24 mouse cellular contexts compared by ENCODE assay signal in the genomic region with DNA sequence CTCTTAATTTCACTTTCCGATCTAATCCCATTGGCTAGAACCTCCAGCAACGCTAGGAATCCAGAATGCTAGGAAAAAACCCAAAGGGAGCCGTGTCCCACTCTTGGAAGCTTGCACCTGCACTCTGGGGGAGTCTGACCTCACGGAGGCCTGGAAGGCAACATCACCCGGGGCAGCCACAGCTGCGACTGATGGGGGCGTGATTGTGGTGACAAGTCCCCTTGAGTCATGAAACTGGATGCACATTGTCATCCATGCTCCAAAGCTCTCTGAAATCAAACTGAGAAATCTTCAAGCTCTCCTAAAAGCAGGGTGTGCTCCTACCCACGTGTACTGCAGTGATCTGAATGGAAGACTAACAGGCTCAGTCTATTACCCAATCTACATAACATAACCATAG. TPM values are rescaled to one million over a fixed set of nuclear protein-coding genes. Genes with fewer than 3 reads are reported as not detected.
DNase-seq lines count a peak whose midpoint lies in the region; ATAC-seq and TF ChIP-seq lines count a peak whose summit lies in the region.
"Had no signal": no experiment of that assay in that cellular context is flagged by ENCODE, and none has a peak within 500 bp of the region (broad histone marks: within the 10 kb centered on the region; RNA-seq: fewer than 3 reads in every experiment).

No protein-coding gene starts in this region.

- no peak for TF ChIP-seq EP300 in liver, postnatal 0 days (IDR thresholded peaks at IDR 0.05; ENCODE audit: low read depth)

- no peak for TF ChIP-seq CTCF in liver, postnatal 0 days (IDR thresholded peaks at IDR 0.05; ENCODE audit: low read depth)

- no peak for ATAC-seq in liver, postnatal 0 days
- no peak for ATAC-seq in liver, embryonic 11.5 days (replicated peaks; ENCODE audit: low FRiP score)
- no peak for ATAC-seq in midbrain, embryonic 11.5 days (ENCODE audit: low FRiP score)
- ATAC-seq: activated CD4-positive, CD25-positive, alpha-beta regulatory T cell, adult 4 months; forebrain, embryonic 13.5 days; forebrain, embryonic 16.5 days had no signal

- DNase-seq in heart, adult 11 months: peak; percentile 75
- DNase-seq in heart, postnatal 4 days: no peak
- DNase-seq in liver, postnatal 0 days: peak; percentile 8
- no peak for DNase-seq in liver, embryonic 11.5 days (ENCODE audit: low spot score)
- peak; percentile 2 for DNase-seq in testis, postnatal 14 days (ENCODE audit: low spot score)
- no peak for DNase-seq in testis, postnatal 10 days (ENCODE audit: low spot score)
- DNase-seq in midbrain, embryonic 11.5 days (ENCODE audit: low spot score, missing footprints): no peak
- DNase-seq: adrenal gland, adult 8-10 months; adrenal gland, postnatal 25 days; cerebellum, adult 18-20 months; cerebellum, adult 9-10 months; cerebellum, postnatal 14 days; gastrocnemius, postnatal 10 days; gastrocnemius, postnatal 36 days; heart, postnatal 14 days had no signal

- no peaks in the 10 kb centered on the region for H3K27me3 ChIP-seq in liver, postnatal 0 days (ENCODE audit: insufficient read depth, low read length)
- H3K27me3 ChIP-seq in liver, embryonic 11.5 days (replicated peaks; ENCODE audit: control insufficient read depth, insufficient read depth, low read length): no peaks in the 10 kb centered on the region
- no peaks in the 10 kb centered on the region for H3K27me3 ChIP-seq in midbrain, embryonic 11.5 days (ENCODE audit: control insufficient read depth, insufficient read depth, low read length)
- H3K27me3 ChIP-seq: forebrain, embryonic 13.5 days; heart, embryonic 13.5 days; hindbrain, embryonic 12.5 days; hindbrain, embryonic 15.5 days had no signal

- 59% methylated on average over 8 of the region's 8 CpGs for WGBS in liver, postnatal 0 days (ENCODE audit: insufficient replicate concordance)
- WGBS in liver, embryonic 11.5 days: 68% methylated on average over 8 of the region's 8 CpGs
- 77% methylated on average over 8 of the region's 8 CpGs for WGBS in midbrain, embryonic 11.5 days

- H3K9ac ChIP-seq in liver, postnatal 0 days (replicated peaks): no peak overlapping the region
- no peak overlapping the region for H3K9ac ChIP-seq in liver, embryonic 11.5 days (ENCODE audit: low read depth, low read length)
- no peak overlapping the region for H3K9ac ChIP-seq in midbrain, embryonic 11.5 days (ENCODE audit: low read length)
- H3K9ac ChIP-seq: forebrain, embryonic 13.5 days; heart, embryonic 13.5 days; hindbrain, embryonic 12.5 days; hindbrain, embryonic 15.5 days had no signal

- no peaks in the 10 kb centered on the region for H3K4me1 ChIP-seq in liver, postnatal 0 days (ENCODE audit: insufficient read depth)
- 0 out of 2 replicates have a peak, but pooled peaks cover 5% of the 10 kb centered on the region for H3K4me1 ChIP-seq in liver, embryonic 11.5 days (replicated peaks; ENCODE audit: control insufficient read depth, insufficient read depth, low read length)
- H3K4me1 ChIP-seq in midbrain, embryonic 11.5 days (ENCODE audit: control insufficient read depth, insufficient read depth, low read length): no peaks in the 10 kb centered on the region; the same call in 1 of the 2 replicates

- H3K27ac ChIP-seq in liver, postnatal 0 days (ENCODE audit: low read depth): no peak overlapping the region
- H3K27ac ChIP-seq in liver, embryonic 11.5 days (ENCODE audit: low read depth, low read length): no peak overlapping the region
- H3K27ac ChIP-seq in midbrain, embryonic 11.5 days (ENCODE audit: low read depth, low read length): no peak overlapping the region
- H3K27ac ChIP-seq: forebrain, embryonic 10.5 days; forebrain, embryonic 13.5 days; heart, embryonic 13.5 days; hindbrain, embryonic 12.5 days; hindbrain, embryonic 15.5 days had no signal

- no peaks in the 10 kb centered on the region for H3K36me3 ChIP-seq in liver, postnatal 0 days (replicated peaks; ENCODE audit: insufficient read depth, low read length)
- no peaks in the 10 kb centered on the region for H3K36me3 ChIP-seq in liver, embryonic 11.5 days (ENCODE audit: control insufficient read depth, insufficient read depth, low read length)
- H3K36me3 ChIP-seq in midbrain, embryonic 11.5 days (ENCODE audit: control insufficient read depth, insufficient read depth, low read length): no peaks in the 10 kb centered on the region
- H3K36me3 ChIP-seq: forebrain, embryonic 10.5 days; heart, embryonic 13.5 days; hindbrain, embryonic 12.5 days; hindbrain, embryonic 15.5 days had no signal

- no peak overlapping the region for H3K4me2 ChIP-seq in liver, postnatal 0 days (ENCODE audit: low read depth, low read length)
- H3K4me2 ChIP-seq in liver, embryonic 11.5 days: no peak overlapping the region
- no peak overlapping the region for H3K4me2 ChIP-seq in midbrain, embryonic 11.5 days
- H3K4me2 ChIP-seq: forebrain, embryonic 13.5 days; heart, embryonic 13.5 days; hindbrain, embryonic 12.5 days; hindbrain, embryonic 15.5 days had no signal

- H3K9me3 ChIP-seq in liver, postnatal 0 days (ENCODE audit: low read length): no peaks in the 10 kb centered on the region
- H3K9me3 ChIP-seq in liver, embryonic 11.5 days (ENCODE audit: control insufficient read depth, low read length): no peaks in the 10 kb centered on the region
- no peaks in the 10 kb centered on the region for H3K9me3 ChIP-seq in midbrain, embryonic 11.5 days (ENCODE audit: control insufficient read depth, low read length)
- H3K9me3 ChIP-seq: forebrain, embryonic 10.5 days; forebrain, embryonic 13.5 days; heart, embryonic 13.5 days; hindbrain, embryonic 12.5 days; hindbrain, embryonic 15.5 days had no signal

- H3K4me3 ChIP-seq in liver, postnatal 0 days (ENCODE audit: low read depth, low read length): no peak overlapping the region
- H3K4me3 ChIP-seq in liver, embryonic 11.5 days (ENCODE audit: low read depth, low read length): no peak overlapping the region
- no peak overlapping the region for H3K4me3 ChIP-seq in midbrain, embryonic 11.5 days (ENCODE audit: low read depth, low read length)
- H3K4me3 ChIP-seq: forebrain, embryonic 10.5 days; forebrain, embryonic 13.5 days; heart, embryonic 13.5 days; hindbrain, embryonic 12.5 days; hindbrain, embryonic 15.5 days had no signal

RNA-seq across cellular contexts. Expression of a gene that starts 10.8 kb away (rescaled TPM):
- total RNA-seq in heart, postnatal 4 days (2021): 100 to 1,000 TPM; 153 to 163 TPM
- polyA plus RNA-seq in liver, postnatal 0 days (2015; fragmentation: Nextera tagmentation; extraction: Ambion mirVana): 7.7 and 8.7 TPM in 2 replicates
- 18.1 and 20.8 TPM in 2 replicates for polyA plus RNA-seq in liver, embryonic 11.5 days (2014; fragmentation: Nextera tagmentation; extraction: Ambion mirVana)
- polyA plus RNA-seq in midbrain, embryonic 11.5 days (2014; fragmentation: Nextera tagmentation; extraction: Ambion mirVana): 12.8 and 12.9 TPM in 2 replicates
- total RNA-seq: granulocyte monocyte progenitor cell, adult 5-6 weeks; hematopoietic stem cell, adult 5-6 weeks had no signal
- polyA plus RNA-seq: activated CD4-positive, CD25-positive, alpha-beta regulatory T cell, adult 4 months had no signal

Comparison
In these comparisons a context has a peak if more than half of its experiments do, and no peak if none do; other contexts are left out.
1. DNase-seq: peak in heart, adult 11 months (single experiment), liver, postnatal 0 days (single experiment) and testis, postnatal 14 days (single experiment); none in heart, postnatal 4 days (single experiment), liver, embryonic 11.5 days (single experiment), testis, postnatal 10 days (single experiment) and midbrain, embryonic 11.5 days (single experiment).